Mouse (Mus musculus) bone marrow, adult 2 months (tissue): ENCODE data around the gene Dcn.

Experiments
- CTCF ChIP-seq: fragments of 200-500 bp; IDR thresholded peaks from 2 replicates; pipeline ENCODE4 v1.5.1; 2011; ENCODE audit warnings: low read length, control low read depth; ENCODE audit not compliant: control insufficient read depth, insufficient read depth
- POLR2A ChIP-seq: fragments of 200-500 bp; IDR thresholded peaks from 2 replicates; pipeline ENCODE4 v1.6.1; 2011; ENCODE audit warnings: low read depth, mild to moderate bottlenecking, control low read depth, low read length, borderline replicate concordance; ENCODE audit not compliant: control insufficient read depth

DNA sequence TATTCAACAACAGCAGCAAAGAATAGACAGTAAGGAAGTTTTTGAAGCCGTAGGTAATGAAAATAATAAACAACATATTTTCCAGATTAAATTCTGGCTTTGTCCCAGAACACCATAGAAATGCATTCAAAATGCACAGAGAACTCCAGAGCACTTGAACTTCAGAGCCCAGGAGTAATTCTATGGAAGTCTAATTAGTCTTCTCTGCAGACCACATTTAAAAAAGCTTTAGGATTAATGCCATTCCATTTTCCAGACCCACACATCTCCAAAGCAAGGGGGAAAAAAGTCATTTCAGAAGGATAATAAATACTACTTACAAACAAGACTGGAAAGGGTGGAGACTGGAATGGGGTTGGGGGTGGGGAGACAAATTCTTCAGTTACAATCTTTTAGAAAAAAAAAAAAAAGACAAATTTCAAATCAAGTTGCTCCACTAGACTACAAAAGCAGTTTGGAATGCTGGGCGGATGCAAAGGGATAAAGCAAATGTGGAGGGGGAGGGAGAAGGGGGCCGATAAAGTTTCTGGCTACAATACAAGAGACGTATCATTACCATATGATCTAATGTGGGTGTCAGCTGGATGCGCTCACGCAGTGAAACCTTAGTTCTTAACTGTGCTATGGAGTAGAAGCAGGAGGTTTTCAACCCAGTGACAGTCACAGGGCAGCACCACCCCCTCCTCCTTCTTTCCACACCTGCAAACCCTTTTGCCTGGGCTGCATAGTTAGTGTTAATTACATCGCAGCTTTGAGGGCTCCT lies at the start of gene Dcn:
- TF ChIP-seq CTCF (no peak), POLR2A (no peak)
